Mouse (Mus musculus): ENCODE measurements around the gene Caprin1.

DNA sequence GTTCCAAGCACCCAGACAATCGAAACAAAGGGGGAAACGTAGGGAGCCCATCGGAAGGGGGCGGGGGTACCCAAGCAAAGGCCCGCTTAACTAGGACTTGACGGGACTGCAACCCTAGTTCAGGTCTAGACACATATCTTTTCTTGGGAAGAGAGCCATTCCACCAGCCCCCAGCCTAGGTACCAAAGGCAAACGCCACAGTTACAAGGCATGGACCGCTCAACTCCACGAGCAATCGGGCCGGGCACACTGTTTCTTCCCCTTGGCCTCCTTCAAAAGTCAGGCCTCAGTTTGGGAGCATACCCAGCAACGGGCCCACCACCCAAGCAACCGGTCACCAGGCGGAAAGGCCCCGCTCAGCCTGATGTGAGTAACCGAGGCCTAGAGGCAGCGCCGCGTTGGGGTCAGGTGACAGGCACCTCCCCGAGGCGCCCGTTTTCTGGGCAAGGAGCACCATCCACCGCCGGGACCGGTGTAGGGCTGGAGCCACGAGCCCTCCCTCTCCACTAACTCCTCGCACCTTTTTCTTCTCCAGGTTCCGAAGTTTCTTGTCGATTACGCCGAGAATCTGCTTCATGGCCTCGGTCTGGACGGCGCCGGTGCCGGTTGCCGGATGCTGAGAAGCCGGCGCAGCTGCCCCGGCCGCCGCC lies 1.1 kb downstream of the Caprin1 start:
- TF ChIP-seq CTCF (IDR thresholded peaks at IDR 0.05; ENCODE audit: insufficient read depth, low read length) (no peak), POLR2A (IDR thresholded peaks at IDR 0.05; ENCODE audit: borderline replicate concordance, extremely low read depth, low read depth, low read length) (no peak)

Data from lung, adult 2 months (tissue).